Mouse (Mus musculus): ENCODE results near the gene Rsad1.

DNA sequence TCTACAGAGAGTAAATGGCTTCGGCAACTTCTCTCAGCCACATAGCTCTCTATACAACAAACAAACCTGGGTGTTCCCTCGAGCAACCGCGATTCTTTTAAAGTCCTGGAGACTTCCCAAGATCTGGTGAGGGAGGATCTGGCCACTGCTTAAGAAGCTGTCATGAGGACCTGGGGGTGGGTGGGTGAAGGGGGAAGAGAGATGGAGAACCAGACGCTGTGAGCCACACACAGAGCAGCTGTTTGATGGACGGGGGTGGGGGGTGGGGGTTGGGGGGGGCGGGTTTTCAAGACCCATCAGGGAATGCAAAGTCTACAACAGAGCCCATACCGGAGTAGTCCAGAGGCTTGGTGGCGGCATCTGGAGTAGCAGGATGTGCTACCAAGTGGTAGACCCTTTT lies 35.6 kb downstream of the Rsad1 start:
- TF ChIP-seq CTCF (IDR thresholded peaks at IDR 0.05; ENCODE audit: low read depth, low read length) = no peak
- no peak for TF ChIP-seq GATA1 (IDR thresholded peaks at IDR 0.05; ENCODE audit: borderline replicate concordance, low read length)
- no peak for TF ChIP-seq GATA2 (IDR thresholded peaks at IDR 0.05; ENCODE audit: borderline replicate concordance, low read depth, low read length)
- no peak for TF ChIP-seq TAL1 (conservative IDR thresholded peaks at IDR 0.05; ENCODE audit: low read depth, low read length)
- TF ChIP-seq POLR2AphosphoS5 (IDR thresholded peaks at IDR 0.05; ENCODE audit: insufficient replicate concordance, low read depth, low read length) = no peak

Measured in G1E (cell line).